Mouse (Mus musculus) embryonic fibroblast, embryonic 13.5 days (primary cell): ENCODE data around the gene Nlgn2.

ENCODE experiments used
- CTCF ChIP-seq: IDR thresholded peaks from 2 replicates; pipeline ENCODE4 v1.5.1; 2011; ENCODE audit warnings: mild to moderate bottlenecking, control low read depth, low read length, moderate library complexity, borderline replicate concordance; ENCODE audit not compliant: insufficient read depth
- POLR2A ChIP-seq: IDR thresholded peaks from 2 replicates; pipeline ENCODE4 v1.6.1; 2011; ENCODE audit warnings: low read depth, mild to moderate bottlenecking, control low read depth, low read length, moderate library complexity

- TF ChIP-seq CTCF (no peak), POLR2A (peak; percentile 52; the same call in 1 of the 2 replicates)
These were observed 40.8 kb upstream of the Nlgn2 start for GRCm38 (mm10) chr11:69878399-69878798.
